Mouse (Mus musculus) granulocyte monocyte progenitor cell, adult 5-6 weeks (primary cell): ENCODE measurements at regions not wholly inside any gene's neighbourhood (a gene's known extent, or its start where the extent isn't known, plus 50 kb on each side); places are given as distances from the start of the nearest gene placed in this dataset.
A peak's percentile ranks its signal among the peaks of the same experiment; 100 is the strongest.

Source experiments
- ATAC-seq: replicated peaks from 2 replicates; pipeline ENCODE4 v1.8.0; 2016; ENCODE audit warnings: mild to moderate bottlenecking, moderate TSS enrichment, inconsistent platforms; ENCODE audit not compliant: poor library complexity, severe bottlenecking

GRCm38 (mm10) chr9:60931290-60931689, 136.9 kb downstream of the Uaca start:
- ATAC-seq = no peak

- ATAC-seq = 0 out of 2 replicates have a peak, but pooled peaks have one; percentile 27
These were observed 142.6 kb downstream of the Uaca start for GRCm38 (mm10) chr9:60936937-60937336.

GRCm38 (mm10) chr9:60939858-60940804, 145.8 kb downstream of the Uaca start:
- ATAC-seq = peak; percentile 62; the same call in 1 of the 2 replicates

DNA sequence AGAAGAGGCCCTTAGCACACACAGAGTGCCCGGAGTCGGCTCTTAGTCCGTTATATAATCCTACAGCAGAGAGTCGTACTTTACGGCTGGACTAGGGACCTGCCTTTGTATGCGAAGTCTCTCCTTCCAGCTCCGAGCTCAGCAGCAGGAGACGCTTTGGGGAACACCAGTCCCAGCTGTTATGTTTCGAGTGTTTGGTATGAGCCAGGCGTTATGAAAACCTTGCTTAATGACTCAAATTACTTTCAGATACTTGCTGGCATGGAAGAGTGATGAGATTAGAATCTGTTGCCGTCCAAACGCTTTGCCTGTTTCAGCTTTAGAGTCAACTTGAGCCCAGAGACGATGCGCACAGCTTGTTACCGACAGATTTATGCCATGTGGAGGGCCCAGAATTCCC, 153.0 kb downstream of the Uaca start:
- ATAC-seq = no peak

DNA sequence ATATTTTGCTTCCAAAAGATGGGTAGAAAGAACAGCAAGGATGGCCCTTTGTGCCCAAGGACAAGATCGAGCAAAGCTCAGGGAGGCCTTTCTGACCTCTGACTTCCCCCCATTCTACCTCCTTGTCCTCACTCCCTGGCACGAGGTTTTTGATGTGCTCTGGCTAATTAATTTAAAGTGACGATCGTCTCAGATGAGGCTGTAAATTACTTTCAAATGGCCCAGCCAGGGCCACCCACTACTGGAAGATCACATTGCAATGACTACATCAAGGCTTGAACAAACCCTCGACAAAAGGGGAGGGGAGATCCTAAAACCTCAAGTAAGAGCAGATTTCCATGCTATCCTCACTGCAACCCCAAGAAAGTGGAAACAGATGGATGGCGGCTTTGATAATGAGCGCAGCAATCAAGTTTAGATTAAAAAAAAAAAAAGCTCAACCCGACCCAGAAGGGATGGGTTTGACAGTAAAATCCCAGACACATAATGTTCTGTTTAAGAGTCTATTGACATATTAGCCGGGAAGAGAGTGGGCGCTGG, 154.3 kb downstream of the Uaca start:
- ATAC-seq = no peak

GRCm38 (mm10) chr9:60950161-60950560, 155.8 kb downstream of the Uaca start:
- no peak for ATAC-seq

DNA sequence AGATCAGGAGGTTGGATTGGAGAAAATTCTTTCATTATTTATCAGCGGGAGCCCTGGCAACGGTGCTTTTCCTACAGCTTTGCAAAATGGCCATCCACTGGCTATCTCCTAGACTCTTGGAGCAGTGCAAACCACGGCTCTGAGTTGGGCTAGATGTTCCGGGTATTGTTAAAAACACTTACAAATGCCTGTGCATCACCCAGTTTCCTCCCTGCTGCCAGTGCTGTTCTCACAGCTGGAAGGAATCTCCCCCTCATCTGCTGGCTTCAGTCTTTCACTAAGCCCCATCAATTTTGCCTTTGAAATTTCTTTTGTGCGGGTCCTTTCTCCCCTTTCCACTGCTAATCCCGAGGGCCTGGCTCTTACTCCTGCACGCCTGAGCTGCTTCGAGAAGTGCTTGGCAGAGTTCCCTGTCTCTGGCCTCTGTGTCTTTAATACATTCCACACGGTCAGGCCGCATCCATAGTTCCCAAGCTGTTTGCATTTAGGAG, 156.8 kb downstream of the Uaca start:
- no peak for ATAC-seq

- no peak for ATAC-seq
These were observed 163.1 kb downstream of the Uaca start for GRCm38 (mm10) chr9:60957438-60957837.

DNA sequence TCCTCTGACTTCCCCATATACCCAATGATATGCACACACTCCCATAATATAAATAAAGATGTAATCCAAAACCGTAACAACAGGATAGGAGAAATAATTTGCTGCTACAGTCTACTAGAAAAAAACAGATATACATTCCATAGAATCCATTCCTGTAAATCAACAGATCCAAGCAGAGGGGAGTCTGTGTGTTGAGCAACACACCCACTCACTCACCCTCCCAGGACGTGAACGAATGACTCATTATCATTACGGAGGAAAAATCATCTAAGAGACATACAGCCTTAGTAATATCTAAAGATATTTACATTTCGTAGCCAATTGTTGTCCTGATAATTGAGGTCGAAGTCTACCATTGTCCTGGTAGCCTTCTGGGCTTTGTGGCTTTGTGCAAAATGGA, 165.2 kb downstream of the Uaca start:
- ATAC-seq = no peak

DNA sequence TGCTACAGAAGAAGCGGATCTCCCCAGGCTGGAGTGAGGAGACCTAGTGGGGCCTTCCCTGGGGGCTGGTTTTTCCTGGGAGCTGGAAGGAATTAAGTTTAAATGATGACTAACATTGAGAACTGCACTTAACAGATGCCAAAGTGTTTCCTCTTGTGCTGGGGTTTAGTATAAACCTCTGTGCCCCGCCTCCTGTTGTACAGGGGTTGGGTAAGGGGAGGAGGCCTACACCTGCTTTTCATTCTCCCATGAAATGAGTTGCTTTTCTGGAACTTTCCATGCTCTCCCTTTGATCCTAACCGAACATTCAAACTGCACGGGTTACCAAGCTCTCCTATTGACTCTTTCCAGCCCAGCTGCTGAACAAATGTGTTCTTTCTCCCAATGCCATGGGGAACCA, 167.7 kb downstream of the Uaca start:
- ATAC-seq = no peak

DNA sequence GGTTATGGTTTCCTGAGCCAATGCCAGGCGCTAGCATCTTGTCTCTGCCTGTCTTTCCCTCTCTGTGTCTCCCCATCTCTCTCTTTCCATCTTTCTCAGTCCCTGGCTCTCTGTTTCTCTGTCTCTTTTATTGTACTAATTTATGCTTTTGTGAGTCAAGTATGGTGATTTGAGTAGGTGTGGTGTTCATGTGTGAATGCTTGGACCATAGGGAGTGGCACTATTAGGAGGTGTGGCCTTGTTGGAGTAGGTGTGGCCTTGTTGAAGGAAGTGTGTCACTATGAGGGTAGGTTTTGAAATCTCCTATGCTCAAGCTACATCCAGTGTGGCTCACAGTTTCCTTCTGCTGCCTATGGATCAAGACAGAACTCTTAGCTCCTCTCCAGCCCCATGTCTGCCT, 171.3 kb downstream of the Uaca start:
- ATAC-seq = no peak

DNA sequence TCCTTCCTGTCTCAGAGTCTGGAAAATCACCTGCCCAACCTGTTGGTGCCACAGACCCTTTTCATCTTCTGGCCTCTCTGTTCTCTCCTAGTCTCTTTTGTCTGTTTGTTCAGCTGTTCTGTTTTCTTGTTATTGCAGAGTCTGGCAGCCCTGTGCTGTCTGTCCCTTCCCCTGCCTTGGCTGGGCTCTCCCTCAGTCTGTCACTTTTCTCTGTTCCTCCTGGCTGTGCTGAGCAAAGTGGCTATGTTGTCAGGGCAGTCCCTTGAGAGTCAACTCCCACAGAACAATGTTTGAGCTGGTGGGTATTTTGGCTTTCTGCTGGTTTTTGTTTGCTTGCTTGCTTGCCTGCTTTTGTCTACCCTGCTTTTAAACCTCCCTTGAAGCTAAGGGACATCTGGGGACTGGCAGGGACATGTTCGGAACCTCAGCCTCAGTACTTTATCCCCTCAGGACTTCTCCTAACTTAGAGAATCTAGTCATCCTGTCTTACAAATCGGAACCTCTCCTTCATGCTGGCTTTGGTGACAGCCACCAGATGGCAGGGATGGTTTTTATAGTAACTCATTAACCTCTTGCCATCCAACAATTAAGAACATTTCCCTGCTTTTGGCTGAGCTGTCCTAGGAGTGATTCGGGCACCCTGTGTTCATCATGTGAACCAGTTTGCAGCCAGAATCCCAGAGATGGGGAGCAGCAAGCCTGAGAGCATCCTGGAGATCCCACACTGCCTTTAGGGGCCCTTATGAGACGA, 174.1 kb downstream of the Uaca start:
- no peak for ATAC-seq

GRCm38 (mm10) chr9:60972201-60972910, 178.0 kb downstream of the Uaca start:
- ATAC-seq = peak; percentile 37

GRCm38 (mm10) chr9:60974546-60974945, 180.2 kb downstream of the Uaca start:
- no peak for ATAC-seq

DNA sequence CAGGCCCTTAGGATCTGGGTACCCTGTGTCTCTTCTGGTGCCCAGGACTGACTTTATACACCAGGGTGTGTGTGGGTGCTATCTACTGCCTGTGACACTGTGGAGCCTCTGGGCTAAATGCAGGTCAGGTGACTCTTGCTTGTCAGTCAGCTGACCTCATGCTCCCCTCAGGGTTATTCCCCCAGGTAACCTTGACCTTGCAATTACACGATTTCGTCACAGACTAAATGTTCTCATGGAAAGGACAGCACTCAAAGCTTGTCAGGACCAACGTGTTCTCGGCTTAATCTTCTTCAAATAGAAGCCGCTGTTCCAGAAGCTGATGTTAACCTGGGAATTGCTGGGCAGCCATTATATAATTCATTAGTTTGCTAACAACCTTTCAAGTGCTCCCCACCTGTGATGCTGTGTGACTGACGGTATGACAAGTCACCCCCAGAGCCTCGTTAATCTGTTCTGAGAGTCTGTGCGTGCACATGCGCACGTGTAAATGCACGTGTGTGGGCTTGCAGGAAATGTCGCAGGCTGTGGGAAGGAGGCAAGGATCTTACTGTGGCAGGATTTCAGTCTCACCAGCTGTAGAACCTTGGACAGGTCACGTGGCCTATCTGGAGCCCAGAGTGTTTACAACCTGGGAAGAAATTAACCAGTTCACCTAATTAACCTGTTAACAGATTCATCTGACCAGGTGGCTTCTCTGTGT, 188.2 kb downstream of the Uaca start:
- no peak for ATAC-seq

- ATAC-seq = no peak
These were observed 188.9 kb downstream of the Uaca start for GRCm38 (mm10) chr9:60983246-60983645.

GRCm38 (mm10) chr9:60988113-60988512, 193.8 kb downstream of the Uaca start:
- no peak for ATAC-seq

DNA sequence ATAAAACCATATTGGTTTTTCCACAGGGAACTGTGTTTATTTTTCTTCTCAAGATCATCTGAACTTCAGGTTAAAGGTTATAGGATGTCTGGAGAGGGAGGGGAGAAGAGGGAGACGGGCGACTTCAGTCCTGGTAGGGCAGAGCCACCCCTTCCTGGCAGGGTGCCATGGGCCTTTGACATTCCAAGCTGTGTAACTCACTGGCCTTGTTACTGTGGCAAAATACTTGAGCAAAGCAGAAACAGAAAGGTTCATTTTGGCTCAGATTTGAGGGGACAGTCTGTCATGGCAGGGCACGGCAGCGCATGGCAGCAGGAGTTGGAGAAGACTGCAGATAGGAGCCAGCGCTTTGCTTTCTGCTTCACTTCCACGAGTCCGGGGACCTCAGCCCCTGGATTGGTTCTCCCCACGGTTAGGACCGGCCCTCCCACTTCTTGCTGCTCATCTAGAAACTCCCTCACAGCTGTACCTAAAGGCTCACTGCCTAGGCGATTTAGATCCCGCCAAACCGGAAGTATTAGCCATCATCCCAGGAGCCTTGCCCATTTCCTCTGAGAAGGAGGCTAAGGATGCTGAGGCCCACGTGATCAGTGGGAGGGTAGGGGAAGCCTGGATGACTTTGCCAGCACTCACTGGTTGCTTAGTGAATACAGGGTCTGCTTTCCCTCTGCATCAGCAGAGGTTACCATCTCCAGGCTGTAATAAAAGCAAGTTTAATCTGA, 195.5 kb downstream of the Uaca start:
- no peak for ATAC-seq

DNA sequence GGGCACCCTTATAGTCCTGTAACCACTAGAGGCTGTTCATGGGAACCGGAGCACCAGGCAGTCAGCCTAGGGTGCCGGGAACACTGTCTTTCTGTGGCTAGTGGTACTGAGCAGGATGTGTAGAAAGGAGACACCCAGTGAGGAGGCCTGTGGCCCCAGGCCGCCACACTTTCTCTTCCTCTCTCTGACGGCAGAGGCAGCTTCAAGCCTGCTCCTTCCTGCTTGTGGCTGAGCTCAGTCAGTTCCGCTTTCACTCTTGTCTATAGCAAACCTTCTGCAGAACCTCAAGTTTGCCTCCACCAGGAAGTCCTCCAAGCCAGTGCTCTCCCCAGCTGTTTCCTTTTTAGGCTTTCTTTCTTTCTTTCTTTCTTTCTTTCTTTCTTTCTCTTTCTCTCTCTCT, 197.2 kb downstream of the Uaca start:
- peak; percentile 99 for ATAC-seq
